Mouse (Mus musculus) heart, postnatal 0 days (tissue): ENCODE results near the gene Rho. TPM values are rescaled to one million over a fixed set of nuclear protein-coding genes. Genes with fewer than 3 reads are reported as not detected.

Experiments used
- ATAC-seq: fragments of 200-750 bp; cut with Nextera tagmentation; 2 replicates; pipeline ENCODE4 v1.8.0; 2017; ENCODE audit warnings: low read depth, moderate number of reproducible peaks, moderate library complexity; ENCODE audit not compliant: insufficient read depth
- DNase-seq: peaks from one replicate; pipeline ENCODE4 v3.0.0-alpha.2; 2016; ENCODE audit warnings: low spot score
- H3K27ac ChIP-seq: fragments of 300-500 bp; sonication (generic); 2 replicates; pipeline ENCODE4 v1.5.1; 2014; ENCODE audit warnings: low read depth, mild to moderate bottlenecking
- H3K27me3 ChIP-seq: fragments of 300-500 bp; sonication (generic); 2 replicates; pipeline ENCODE4 v1.6.1; 2014; ENCODE audit warnings: low read length, mixed read lengths; ENCODE audit not compliant: control insufficient read depth, insufficient read depth
- H3K36me3 ChIP-seq: fragments of 300-500 bp; sonication (generic); replicated peaks from 2 replicates; pipeline ENCODE4 v1.6.1; 2014; ENCODE audit warnings: low read length, mixed read lengths; ENCODE audit not compliant: control insufficient read depth, insufficient read depth
- H3K4me1 ChIP-seq: fragments of 300-500 bp; sonication (generic); 2 replicates; pipeline ENCODE4 v1.6.1; 2014; ENCODE audit warnings: antibody characterized with exemption; ENCODE audit not compliant: control insufficient read depth, insufficient read depth
- H3K4me2 ChIP-seq: fragments of 300-500 bp; sonication (generic); 2 replicates; pipeline ENCODE4 v1.6.1; 2014; ENCODE audit warnings: low read depth, mild to moderate bottlenecking, low read length, moderate library complexity
- H3K4me3 ChIP-seq: fragments of 300-500 bp; sonication (generic); 2 replicates; pipeline ENCODE4 v1.5.1; 2014; ENCODE audit warnings: low read depth, low read length
- H3K9ac ChIP-seq: fragments of 300-500 bp; sonication (generic); replicated peaks from 2 replicates; pipeline ENCODE4 v1.6.1; 2014; ENCODE audit warnings: low read depth, low read length, mixed read lengths
- H3K9me3 ChIP-seq: fragments of 300-500 bp; sonication (generic); replicated peaks from 2 replicates; pipeline ENCODE4 v1.6.1; 2016; ENCODE audit warnings: low read length; ENCODE audit not compliant: control insufficient read depth
- CTCF ChIP-seq: IDR thresholded peaks from 2 replicates; pipeline ENCODE4 v1.5.1; 2016; ENCODE audit warnings: antibody characterized with exemption, control low read depth, low read depth
- EP300 ChIP-seq: IDR thresholded peaks from 2 replicates; pipeline ENCODE4 v1.6.1; 2016; ENCODE audit warnings: antibody characterized with exemption, low read depth
- WGBS: fragments of 180-500 bp; shearing (Covaris S2); extraction: QIAGEN DNeasy Blood & Tissue Kit; methylation state at CpG from one replicate; pipeline ENCODE4 v1.1.7; 2014; 5-methylcytosine and 5-hydroxymethylcytosine counted together
- polyA plus RNA-seq: library from polyadenylated mRNA; unstranded; fragments of >200 nt; fragmentation: Nextera tagmentation; extraction: Ambion mirVana; gene quantifications from 2 replicates; pipeline ENCODE4 v1.2.1, GENCODE M21; 2015
- total RNA-seq: library from RNA; depleted of rRNA; stranded (reverse); fragments of >200 nt; gene quantifications from 2 replicates; pipeline ENCODE4 v1.2.3, GENCODE M21; 2014; ENCODE audit warnings: low replicate concordance

Rho gene
- total and polyA plus RNA-seq, 2 experiments from 2014 or later = 1.3 TPM; not detected in 1

DNA sequence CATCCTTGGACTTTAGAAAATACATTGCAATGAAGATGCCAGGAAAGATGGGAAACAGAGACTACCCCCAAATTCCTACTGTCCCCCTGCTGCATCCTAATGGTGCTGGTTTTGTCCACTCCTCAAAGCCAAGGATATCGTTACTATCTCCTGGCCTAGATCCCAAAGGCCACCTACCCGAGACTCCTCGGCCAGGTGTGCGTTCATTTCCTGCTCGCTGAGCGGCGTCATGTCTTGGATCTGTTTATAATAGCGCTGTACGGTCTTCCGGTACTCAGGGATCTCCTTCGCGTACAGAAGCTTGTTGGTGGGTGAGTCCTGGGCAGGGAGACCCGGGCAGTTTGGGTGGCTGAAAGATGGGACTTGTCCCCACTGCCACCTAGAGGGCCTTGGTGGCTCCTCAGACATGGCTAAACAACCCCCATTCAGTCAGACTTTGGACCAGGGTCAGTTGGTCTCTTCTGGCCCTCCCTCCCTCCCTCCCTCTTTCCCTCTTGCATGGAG lies 24.9 kb downstream of the Rho start:
- TF ChIP-seq CTCF (peak; percentile 32), EP300 (no peak)
- H3K36me3 ChIP-seq = peaks cover 34% of the 10 kb centered on the region
- H3K27me3 ChIP-seq = no peaks in the 10 kb centered on the region
- H3K9me3 ChIP-seq = no peaks in the 10 kb centered on the region
- no peak overlapping the region for H3K4me3 ChIP-seq
- ATAC-seq (no peak; the same call in 1 of the 2 replicates), DNase-seq (no peak)
- H3K4me1 ChIP-seq = peaks cover 39% of the 10 kb centered on the region
- no peak overlapping the region for H3K9ac ChIP-seq
- 81% methylated on average over 13 of the region's 13 CpGs for WGBS
- no peak overlapping the region for H3K4me2 ChIP-seq
- H3K27ac ChIP-seq = peak overlapping the region; percentile 75; the same call in 1 of the 2 replicates

DNA sequence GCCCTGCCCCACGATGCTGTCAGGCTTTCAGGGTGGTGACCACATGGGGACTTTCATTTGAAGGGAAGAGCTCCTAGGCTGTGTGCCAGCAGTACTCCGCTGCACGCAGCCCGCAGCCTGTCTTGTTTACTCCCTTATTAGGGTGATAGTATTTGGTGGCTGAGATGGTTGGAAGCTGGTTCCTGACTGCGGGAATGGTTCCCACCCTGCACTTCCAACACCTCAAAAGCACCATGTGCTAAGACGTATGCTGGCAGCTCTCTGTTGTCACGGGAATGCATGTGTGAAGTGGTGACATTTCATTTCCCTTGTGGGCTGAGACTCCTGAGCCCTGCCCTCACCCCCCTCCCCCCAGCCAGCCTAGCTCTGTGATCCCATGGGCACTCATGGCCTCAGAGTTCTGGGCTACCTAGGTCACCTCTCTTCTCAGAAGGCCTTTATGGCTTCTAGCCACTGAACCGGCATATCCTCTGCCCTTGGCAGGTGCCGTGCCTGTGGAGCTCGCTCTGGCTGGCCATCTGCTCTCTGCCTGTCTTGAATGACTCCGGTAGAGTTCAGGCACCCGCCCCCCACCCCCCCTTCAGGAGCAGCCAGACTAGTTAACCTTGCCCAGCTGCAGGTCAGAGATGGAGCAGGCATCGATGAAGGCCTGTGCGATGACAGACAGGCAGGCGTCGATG lies 25.5 kb downstream of the Rho start:
- DNase-seq = peak; percentile 84
- peaks cover 43% of the 10 kb centered on the region for H3K4me1 ChIP-seq
- no peak overlapping the region for H3K9ac ChIP-seq
- TF ChIP-seq EP300 (no peak), CTCF (no peak; the same call in 1 of the 2 replicates)
- peaks cover 34% of the 10 kb centered on the region for H3K36me3 ChIP-seq
- WGBS = 27% methylated on average over 16 of the region's 16 CpGs
- H3K27ac ChIP-seq = peak overlapping the region; percentile 75
- no peak overlapping the region for H3K4me3 ChIP-seq
- no peak overlapping the region for H3K4me2 ChIP-seq
- H3K9me3 ChIP-seq = no peaks in the 10 kb centered on the region
- ATAC-seq = peak; percentile 61
- H3K27me3 ChIP-seq = no peaks in the 10 kb centered on the region

DNA sequence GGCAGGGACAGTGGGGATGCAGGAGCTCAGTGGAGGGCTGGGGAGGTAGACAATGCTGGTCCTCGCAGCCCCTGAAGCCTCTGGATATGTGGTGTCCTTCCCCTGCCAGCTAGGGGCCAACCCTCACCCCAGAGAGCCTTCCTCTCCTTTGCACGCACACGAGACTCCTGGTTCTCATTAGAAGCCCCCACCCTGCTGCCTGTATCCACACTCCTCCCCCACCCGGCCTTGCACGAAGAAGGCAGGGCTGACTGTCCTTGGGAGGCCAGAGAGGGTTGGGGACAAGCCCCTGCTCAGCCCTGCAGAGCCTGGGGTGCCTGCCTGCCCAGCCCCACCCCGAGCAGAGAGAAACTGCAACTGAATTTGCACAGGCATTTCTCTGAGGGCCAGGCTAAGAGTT lies 26.1 kb downstream of the Rho start:
- DNase-seq = no peak
- H3K4me1 ChIP-seq = peaks cover 48% of the 10 kb centered on the region
- peak overlapping the region; percentile 75; the same call in 1 of the 2 replicates for H3K27ac ChIP-seq

DNA sequence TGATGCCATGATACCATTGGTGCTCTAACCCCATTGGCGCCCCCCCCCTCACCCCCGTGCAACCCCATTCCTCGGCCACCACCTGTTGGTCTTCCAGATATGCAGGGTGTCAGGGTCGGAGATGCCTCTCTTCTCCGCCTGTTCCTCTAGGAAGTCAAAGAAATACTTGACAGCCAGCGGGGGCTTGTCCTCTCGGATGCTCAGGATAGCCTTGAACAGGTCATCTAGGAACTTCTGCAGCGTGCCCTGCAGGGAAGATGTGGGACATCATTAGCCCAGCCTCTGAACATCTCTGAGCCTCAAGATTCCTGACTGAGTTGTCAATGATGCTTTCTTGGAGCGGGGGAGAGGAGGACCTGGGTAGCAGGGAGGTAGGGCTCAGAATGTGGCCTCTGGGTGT lies 26.9 kb downstream of the Rho start:
- no peak overlapping the region for H3K9ac ChIP-seq
- ATAC-seq (no peak), DNase-seq (no peak)
- no peak overlapping the region; the same call in 1 of the 2 replicates for H3K27ac ChIP-seq
- no peak for TF ChIP-seq CTCF
- no peak for TF ChIP-seq EP300
- peaks cover 51% of the 10 kb centered on the region for H3K4me1 ChIP-seq
- H3K27me3 ChIP-seq = no peaks in the 10 kb centered on the region
- no peak overlapping the region for H3K4me3 ChIP-seq
- peaks cover 47% of the 10 kb centered on the region for H3K36me3 ChIP-seq
- WGBS = 94% methylated on average over 9 of the region's 9 CpGs
- no peak overlapping the region for H3K4me2 ChIP-seq
- no peaks in the 10 kb centered on the region for H3K9me3 ChIP-seq

More for the DNA sequence above, 26.1 kb downstream of the Rho start:
- Histone ChIP-seq H3K4me2 (no peak overlapping the region), H3K36me3 (peaks cover 40% of the 10 kb centered on the region), H3K27me3 (no peaks in the 10 kb centered on the region), H3K9me3 (no peaks in the 10 kb centered on the region), H3K9ac (no peak overlapping the region), H3K4me3 (no peak overlapping the region)
- TF ChIP-seq CTCF (no peak), EP300 (no peak)
- 62% methylated on average over 6 of the region's 6 CpGs for WGBS
- ATAC-seq = no peak

DNA sequence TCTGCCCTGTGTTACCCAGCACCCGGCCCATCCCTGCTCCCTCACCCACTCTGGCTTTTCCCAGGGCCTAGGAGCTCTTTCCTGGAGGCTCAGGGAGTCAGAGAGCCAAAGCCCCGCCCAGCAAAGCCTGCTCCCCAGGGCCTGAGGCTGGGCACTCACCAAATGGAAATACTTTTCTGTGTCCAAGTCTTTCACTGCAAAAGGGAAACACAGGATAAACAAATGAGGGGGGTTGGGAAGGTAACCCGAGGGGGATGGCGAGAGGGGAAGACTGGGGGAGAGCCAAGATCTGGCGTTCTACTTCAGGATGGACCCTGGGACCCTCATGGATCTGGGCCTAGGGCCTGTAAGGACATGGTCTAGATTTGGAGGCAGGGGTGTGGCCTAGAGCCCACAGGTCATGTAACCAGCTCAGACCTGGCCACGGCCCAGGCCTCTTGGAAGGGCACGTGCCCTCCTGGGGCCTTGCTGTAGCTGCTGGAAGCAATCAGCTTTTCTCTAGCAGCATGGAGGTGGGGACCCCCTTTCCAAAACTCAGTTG lies 27.7 kb downstream of the Rho start:
- WGBS = 31% methylated on average over 7 of the region's 7 CpGs
- Histone ChIP-seq H3K27ac (peak overlapping the region; percentile 67), H3K9ac (peak overlapping the region; percentile 48), H3K9me3 (no peaks in the 10 kb centered on the region), H3K27me3 (no peaks in the 10 kb centered on the region), H3K4me2 (no peak overlapping the region), H3K4me3 (no peak overlapping the region), H3K36me3 (peaks cover 55% of the 10 kb centered on the region), H3K4me1 (peaks cover 47% of the 10 kb centered on the region)
- DNase-seq (peak; percentile 61), ATAC-seq (peak; percentile 49)
- peak; percentile 82; the same call in 1 of the 2 replicates for TF ChIP-seq EP300
- TF ChIP-seq CTCF = no peak

DNA sequence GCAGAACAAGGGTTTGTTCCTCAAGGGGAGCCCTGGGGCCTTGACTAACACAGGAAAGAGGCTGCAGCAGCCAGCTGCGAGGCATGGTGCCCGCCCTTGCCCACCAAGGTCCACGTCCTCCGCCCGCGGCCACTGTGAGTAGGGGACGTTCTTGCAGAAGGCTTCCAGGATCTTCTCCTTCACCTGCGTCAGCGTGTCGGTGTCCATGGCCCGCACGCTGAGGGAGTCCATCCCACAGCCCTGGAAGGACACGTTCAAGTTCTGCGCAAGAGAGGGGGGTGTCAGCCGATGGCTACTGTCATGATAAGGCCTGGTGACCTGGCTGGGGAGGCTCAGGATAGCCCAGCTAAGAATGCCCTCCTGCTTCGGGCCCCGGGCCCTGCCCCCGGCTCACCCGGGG lies 28.8 kb downstream of the Rho start:
- no peaks in the 10 kb centered on the region for H3K27me3 ChIP-seq
- no peak for TF ChIP-seq EP300
- TF ChIP-seq CTCF = no peak
- DNase-seq (no peak), ATAC-seq (no peak)
- no peak overlapping the region for H3K4me3 ChIP-seq
- WGBS = 85% methylated on average over 19 of the region's 19 CpGs
- no peak overlapping the region for H3K27ac ChIP-seq
- H3K36me3 ChIP-seq = peaks cover 55% of the 10 kb centered on the region
- peaks cover 40% of the 10 kb centered on the region for H3K4me1 ChIP-seq
- no peak overlapping the region for H3K9ac ChIP-seq
- H3K4me2 ChIP-seq = no peak overlapping the region
- H3K9me3 ChIP-seq = no peaks in the 10 kb centered on the region
